Mouse (Mus musculus): ENCODE measurements around the gene Gm21822.
"Not testable (repeated sequence)": the region's sequence is repeated elsewhere in the genome, so short reads cannot be mapped to it uniquely, and the experiment has no call there.

Gm21822 gene

DNA sequence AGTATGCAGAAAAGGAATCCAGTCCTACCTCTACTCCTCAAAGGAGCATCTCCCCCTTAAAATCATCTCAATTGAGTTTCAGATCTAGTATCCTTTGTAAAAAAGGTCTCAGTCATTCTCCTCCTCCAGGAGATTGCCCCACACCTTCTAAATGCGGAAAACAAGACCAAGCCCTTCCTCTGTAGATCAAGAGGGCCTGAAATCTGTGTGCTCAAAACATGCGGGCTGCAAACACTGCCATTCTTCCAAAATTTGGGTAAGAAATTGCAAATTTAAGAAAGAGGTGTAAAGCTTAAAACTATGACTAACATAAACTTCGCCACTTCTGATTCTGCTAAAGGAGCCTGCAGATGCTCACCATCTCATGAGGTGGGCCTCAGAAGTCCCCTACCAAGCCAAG is at the start of gene Gm21822:
Gene Gm21822 (plus strand): TSS at position 301 of the 400 bp plus-strand sequence.
- not testable (repeated sequence) for DNase-seq (ENCODE audit: low read depth, low spot score)

All from retina, postnatal 7 days (tissue).